Comparison of ENCODE assay signal across 10 mouse cellular contexts in the genomic region with DNA sequence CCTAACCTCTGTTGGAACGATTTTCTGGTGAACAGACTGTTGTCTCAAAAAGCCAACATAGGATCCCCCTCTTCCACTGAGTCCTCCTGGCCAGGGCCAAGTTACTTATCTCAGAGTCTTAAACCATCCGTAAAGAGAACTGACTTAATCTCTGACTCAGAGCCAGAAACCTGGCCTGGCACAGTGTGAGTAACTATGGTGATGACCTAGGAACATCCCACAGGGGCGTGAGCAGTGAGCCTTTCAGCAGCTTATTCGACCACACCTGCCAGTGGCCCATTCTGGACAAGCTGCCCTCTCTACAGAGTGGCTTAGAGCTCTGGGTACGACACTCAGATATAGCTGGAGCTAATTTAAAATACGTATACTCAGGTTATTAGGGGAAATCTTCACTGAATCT. TPM values are rescaled to one million over a fixed set of nuclear protein-coding genes. Genes with fewer than 3 reads are reported as not detected.
A peak's percentile ranks its signal among the peaks of the same experiment; 100 is the strongest.
DNase-seq lines count a peak whose midpoint lies in the region; ATAC-seq and TF ChIP-seq lines count a peak whose summit lies in the region.
"Had no signal": no experiment of that assay in that cellular context is flagged by ENCODE, and none has a peak within 500 bp of the region (broad histone marks: within the 10 kb centered on the region; RNA-seq: fewer than 3 reads in every experiment).

No protein-coding gene starts in this region.

- peaks cover 15% of the 10 kb centered on the region for H3K36me3 ChIP-seq in liver, postnatal 0 days (replicated peaks; ENCODE audit: insufficient read depth, low read length)
- peaks cover 11% of the 10 kb centered on the region for H3K36me3 ChIP-seq in liver, embryonic 12.5 days
- no peaks in the 10 kb centered on the region for H3K36me3 ChIP-seq in hindbrain, postnatal 0 days (ENCODE audit: insufficient read depth, low read length)

- no peaks in the 10 kb centered on the region for H3K27me3 ChIP-seq in liver, postnatal 0 days (ENCODE audit: insufficient read depth, low read length)
- H3K27me3 ChIP-seq in liver, embryonic 12.5 days (replicated peaks): no peaks in the 10 kb centered on the region
- no peaks in the 10 kb centered on the region for H3K27me3 ChIP-seq in hindbrain, postnatal 0 days (ENCODE audit: insufficient read depth, low read length)
- H3K27me3 ChIP-seq: limb, embryonic 12.5 days had no signal

- H3K4me1 ChIP-seq in liver, postnatal 0 days (ENCODE audit: insufficient read depth): peaks cover 21% of the 10 kb centered on the region
- peaks cover 20% of the 10 kb centered on the region for H3K4me1 ChIP-seq in liver, embryonic 12.5 days
- H3K4me1 ChIP-seq in hindbrain, postnatal 0 days (ENCODE audit: insufficient read depth, low read length): no peaks in the 10 kb centered on the region

- H3K27ac ChIP-seq in liver, postnatal 0 days (ENCODE audit: low read depth): 0 out of 2 replicates have a peak overlapping the region, but pooled peaks have one; percentile 4
- H3K27ac ChIP-seq in liver, embryonic 12.5 days: no peak overlapping the region
- H3K27ac ChIP-seq in hindbrain, postnatal 0 days: no peak overlapping the region
- H3K27ac ChIP-seq: limb, embryonic 12.5 days had no signal

- ATAC-seq in liver, postnatal 0 days: peak; percentile 38; the same call in 1 of the 2 replicates
- ATAC-seq in liver, embryonic 12.5 days: no peak
- peak; percentile 69 for ATAC-seq in hindbrain, postnatal 0 days

- TF ChIP-seq EP300 in liver, postnatal 0 days (IDR thresholded peaks at IDR 0.05; ENCODE audit: low read depth): no peak

- intact Hi-C loops in gastrocnemius, postnatal 36 days (cut with DNase I): no loop called here

- DNase-seq in adrenal gland, postnatal 14 days: peak; percentile 54
- DNase-seq in adrenal gland, postnatal 25 days: no peak
- DNase-seq in liver, postnatal 0 days: no peak
- peak; percentile 72 for DNase-seq in hindbrain, postnatal 0 days (ENCODE audit: low spot score)
- peak; percentile 33 for DNase-seq in ovary, postnatal 14 days (ENCODE audit: low spot score)
- no peak for DNase-seq in layer of hippocampus, postnatal 36 days
- DNase-seq in gastrocnemius, postnatal 36 days: no peak
- DNase-seq: B cell, adult 2 months had no signal

- no peak overlapping the region for H3K4me2 ChIP-seq in liver, postnatal 0 days (ENCODE audit: low read depth, low read length)
- no peak overlapping the region for H3K4me2 ChIP-seq in liver, embryonic 12.5 days
- H3K4me2 ChIP-seq in hindbrain, postnatal 0 days (ENCODE audit: low read depth, low read length): no peak overlapping the region
- H3K4me2 ChIP-seq: limb, embryonic 12.5 days had no signal

- 58% methylated on average over 6 of the region's 6 CpGs for WGBS in liver, postnatal 0 days (ENCODE audit: insufficient replicate concordance)
- 56% methylated on average over 6 of the region's 6 CpGs for WGBS in liver, embryonic 12.5 days (ENCODE audit: insufficient replicate concordance)
- WGBS in hindbrain, postnatal 0 days: 48% methylated on average over 6 of the region's 6 CpGs

- H3K4me3 ChIP-seq in liver, postnatal 0 days (ENCODE audit: low read depth, low read length): no peak overlapping the region
- H3K4me3 ChIP-seq in liver, embryonic 12.5 days: no peak overlapping the region
- no peak overlapping the region for H3K4me3 ChIP-seq in hindbrain, postnatal 0 days (ENCODE audit: low read length)
- H3K4me3 ChIP-seq: limb, embryonic 12.5 days had no signal

- H3K9me3 ChIP-seq in liver, postnatal 0 days (ENCODE audit: low read length): no peaks in the 10 kb centered on the region
- no peaks in the 10 kb centered on the region for H3K9me3 ChIP-seq in liver, embryonic 12.5 days (replicated peaks)
- H3K9me3 ChIP-seq in hindbrain, postnatal 0 days (ENCODE audit: low read length): no peaks in the 10 kb centered on the region

- TF ChIP-seq CTCF in liver, postnatal 0 days (IDR thresholded peaks at IDR 0.05; ENCODE audit: low read depth): no peak
- TF ChIP-seq CTCF in hindbrain, postnatal 0 days (IDR thresholded peaks at IDR 0.05; ENCODE audit: low read depth): no peak

- no peak overlapping the region for H3K9ac ChIP-seq in liver, postnatal 0 days (replicated peaks)
- H3K9ac ChIP-seq in liver, embryonic 12.5 days: no peak overlapping the region
- H3K9ac ChIP-seq in hindbrain, postnatal 0 days (replicated peaks; ENCODE audit: low read length): no peak overlapping the region
- H3K9ac ChIP-seq: limb, embryonic 12.5 days had no signal

RNA-seq across cellular contexts. Expression of a gene that starts 41.8 kb away (rescaled TPM):
- total RNA-seq in adrenal gland, postnatal 14 days (2021): 18.4 and 25.7 TPM in 2 replicates
- 4.0 and 4.9 TPM in 2 replicates for total RNA-seq in adrenal gland, postnatal 25 days (2021)
- 0.25 and 0.49 TPM in 2 replicates for polyA plus RNA-seq in liver, postnatal 0 days (2015; fragmentation: Nextera tagmentation; extraction: Ambion mirVana)
- polyA plus RNA-seq in liver, embryonic 12.5 days (2016; fragmentation: Nextera tagmentation; extraction: Ambion mirVana): 0.08 and 0.17 TPM in 2 replicates
- total RNA-seq in hindbrain, postnatal 0 days (2014; rRNA removed): not detected in 2 replicates
- 0.19 and 0.24 TPM in 2 replicates for polyA plus RNA-seq in hindbrain, postnatal 0 days (2015; fragmentation: Nextera tagmentation; extraction: Ambion mirVana)
- total RNA-seq in layer of hippocampus, postnatal 36 days (2021): under 1 TPM; 0.22 to 0.38 TPM
- total RNA-seq in gastrocnemius, postnatal 36 days (2021): 10 to 100 TPM; 19.4 to 25.8 TPM

RNA-seq across cellular contexts. Expression of a gene that starts 58.3 kb away (rescaled TPM):
- total RNA-seq in adrenal gland, postnatal 14 days (2021): 53.8 and 54.1 TPM in 2 replicates
- total RNA-seq in adrenal gland, postnatal 25 days (2021): 37.1 and 38.0 TPM in 2 replicates
- polyA plus RNA-seq in liver, postnatal 0 days (2015; fragmentation: Nextera tagmentation; extraction: Ambion mirVana): 5.6 and 6.1 TPM in 2 replicates
- polyA plus RNA-seq in liver, embryonic 12.5 days (2016; fragmentation: Nextera tagmentation; extraction: Ambion mirVana): 19.2 and 19.9 TPM in 2 replicates
- 31.7 and 33.1 TPM in 2 replicates for total RNA-seq in hindbrain, postnatal 0 days (2014; rRNA removed)
- 15.7 and 17.5 TPM in 2 replicates for polyA plus RNA-seq in hindbrain, postnatal 0 days (2015; fragmentation: Nextera tagmentation; extraction: Ambion mirVana)
- 10 to 100 TPM; 32.0 to 33.0 TPM for total RNA-seq in layer of hippocampus, postnatal 36 days (2021)
- 10 to 100 TPM; 32.4 to 33.4 TPM for total RNA-seq in gastrocnemius, postnatal 36 days (2021)

Comparison
In these comparisons a context has a peak if more than half of its experiments do, and no peak if none do; other contexts are left out.
1. DNase-seq: peak in adrenal gland, postnatal 14 days (single experiment), hindbrain, postnatal 0 days (single experiment) and ovary, postnatal 14 days (single experiment); none in adrenal gland, postnatal 25 days (single experiment), liver, postnatal 0 days (single experiment), layer of hippocampus, postnatal 36 days (0 of 2) and gastrocnemius, postnatal 36 days (0 of 2).